Mouse (Mus musculus): ENCODE results near the gene Wdsub1.
A peak's percentile ranks its signal among the peaks of the same experiment; 100 is the strongest.
"Not testable (repeated sequence)": the region's sequence is repeated elsewhere in the genome, so short reads cannot be mapped to it uniquely, and the experiment has no call there.

Wdsub1 gene

DNA sequence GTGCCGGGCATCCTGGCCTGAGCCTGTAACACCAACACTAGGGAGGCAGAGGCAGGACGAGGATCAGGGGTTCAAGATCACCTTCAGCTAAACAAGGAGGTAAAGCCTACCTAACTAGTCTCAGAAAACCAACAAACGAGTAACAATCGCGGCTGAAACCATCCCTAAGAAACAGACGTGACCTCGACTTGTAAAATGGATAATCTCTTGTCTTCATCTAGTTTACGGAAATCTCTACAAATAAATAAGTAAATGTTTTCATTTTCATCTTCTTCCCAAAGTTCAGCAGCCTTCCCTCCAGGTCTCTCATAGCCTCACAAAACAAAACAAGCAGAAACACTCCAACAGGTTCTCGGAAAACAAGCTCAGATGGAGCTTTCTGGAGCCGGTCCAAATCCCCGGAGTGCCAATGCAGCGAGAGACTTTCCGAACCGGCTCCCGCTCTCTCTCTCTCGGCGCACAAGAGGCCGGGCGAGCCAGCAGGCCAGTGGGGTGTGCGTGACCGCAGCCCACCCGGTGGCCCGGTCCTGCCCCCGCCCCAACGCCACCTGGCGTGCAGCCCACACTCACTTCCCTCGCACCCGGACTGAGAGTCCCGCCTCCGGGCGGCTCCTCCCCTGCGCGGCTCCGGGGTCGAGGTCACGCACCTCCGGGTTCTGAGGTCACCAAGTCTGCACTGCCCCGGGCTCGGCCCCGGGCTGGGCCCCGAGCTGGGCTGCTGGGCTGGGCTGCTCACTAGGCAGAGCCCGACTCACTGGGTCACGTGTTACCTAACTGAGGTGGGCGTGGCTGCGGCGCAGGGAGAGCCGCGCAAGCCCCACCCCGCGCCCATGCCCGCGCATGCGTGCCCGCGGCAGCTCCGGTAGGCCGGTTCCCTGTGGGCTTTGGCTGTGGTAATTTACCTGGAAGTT, at the start of gene Wdsub1:
Gene Wdsub1, minus strand, starts transcription at position 761 of the 911 bp plus-strand sequence.
- ATAC-seq (ENCODE audit: low TSS enrichment) = peak; percentile 97

DNA sequence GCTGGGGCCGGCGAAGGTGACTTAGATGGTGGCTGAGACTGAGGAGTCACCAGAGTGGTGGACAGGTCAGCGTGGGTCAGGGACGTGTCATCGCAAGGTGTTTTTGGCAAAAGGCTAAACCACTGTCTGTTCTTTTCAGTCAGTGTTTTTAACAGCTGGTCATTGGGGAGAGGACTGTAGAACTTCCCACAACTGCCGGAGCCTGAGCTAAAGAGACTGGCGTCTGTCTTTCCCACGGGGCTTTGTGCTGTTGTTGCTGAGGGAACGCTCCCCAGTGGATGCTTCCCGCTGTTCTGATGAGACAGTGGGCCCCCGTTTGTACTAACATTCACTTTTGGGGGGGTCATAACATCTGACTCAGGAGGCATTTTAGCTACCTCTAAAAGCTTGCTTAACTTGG, 31.2 kb upstream of the Wdsub1 start:
- no peak for ATAC-seq (ENCODE audit: low TSS enrichment)

DNA sequence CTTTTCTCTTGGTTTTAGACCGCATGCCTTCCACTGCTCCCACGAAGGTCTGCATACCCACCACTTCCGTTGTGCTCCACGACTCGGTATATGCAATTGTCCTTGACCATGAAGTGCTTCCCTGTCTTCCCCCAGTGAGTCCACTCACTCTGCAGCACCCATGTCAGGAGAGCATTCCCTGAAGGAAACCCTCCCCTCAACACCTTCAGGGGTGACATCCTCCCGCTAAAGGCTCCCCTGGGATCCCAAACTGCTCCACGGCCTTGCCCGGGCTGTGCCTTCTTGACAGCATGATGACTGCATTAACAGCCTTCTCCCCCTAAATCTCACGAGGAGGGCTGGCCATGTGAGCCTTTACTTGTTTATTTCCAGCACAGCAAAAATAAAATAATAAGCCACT, 25.7 kb upstream of the Wdsub1 start:
- ATAC-seq (ENCODE audit: low TSS enrichment) = no peak

DNA sequence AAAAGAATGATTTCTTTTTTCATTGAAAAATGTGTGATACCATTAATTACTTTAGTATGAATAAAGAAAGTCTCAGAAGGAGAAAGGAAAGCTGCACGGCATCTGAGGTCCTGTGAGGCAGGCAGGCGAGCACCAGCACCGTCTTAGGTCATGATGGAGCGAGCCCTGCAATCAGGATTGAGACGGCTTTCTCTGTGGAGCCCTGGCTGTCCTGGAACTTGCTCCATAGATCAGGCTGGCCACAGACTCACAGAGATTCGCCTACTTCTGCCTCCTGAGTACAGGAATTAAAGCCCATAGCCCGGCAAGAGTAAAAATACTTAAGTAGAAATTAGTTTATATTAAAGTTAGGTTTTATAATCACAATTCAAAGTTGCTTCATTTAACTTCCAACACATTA, 21.6 kb upstream of the Wdsub1 start:
- ATAC-seq (ENCODE audit: low TSS enrichment) = no peak

DNA sequence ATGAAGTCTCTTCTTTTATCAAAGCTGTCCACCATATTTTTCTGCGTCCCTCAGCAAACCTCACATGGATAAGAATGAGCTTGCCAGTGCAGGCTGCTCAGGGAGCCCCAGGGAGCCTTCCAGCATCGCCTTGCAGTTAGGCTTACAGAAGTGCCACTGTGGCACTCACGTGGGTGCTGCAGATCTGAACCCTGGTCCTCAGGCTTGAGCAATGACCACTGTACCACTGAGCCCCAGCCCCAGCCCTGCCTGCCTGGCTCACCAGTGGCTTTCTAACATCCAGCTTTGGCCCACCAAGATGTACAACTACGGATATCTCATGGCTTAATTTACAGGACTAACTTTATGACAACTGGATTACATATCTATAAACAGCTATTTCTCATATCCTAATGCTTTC, 16.3 kb upstream of the Wdsub1 start:
- no peak for ATAC-seq (ENCODE audit: low TSS enrichment)

DNA sequence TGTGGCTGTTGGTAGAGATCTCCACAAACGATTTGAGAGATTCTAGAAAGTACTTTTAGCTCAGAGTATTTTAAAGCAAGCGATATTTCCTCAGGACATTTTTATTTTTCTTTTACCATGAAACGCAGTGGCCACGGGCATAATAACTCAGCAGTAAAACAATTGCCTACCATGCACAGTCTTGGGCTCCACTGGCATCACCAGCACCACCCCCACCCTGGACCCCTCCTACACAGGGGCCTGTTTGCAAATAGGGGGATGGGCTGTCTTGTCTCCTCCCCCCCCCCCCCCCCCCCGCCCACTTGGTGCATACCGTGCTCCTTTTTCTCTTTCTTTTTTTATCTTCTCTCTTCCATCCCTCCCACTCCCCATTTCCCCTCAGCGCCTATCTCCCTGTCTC, 15.7 kb upstream of the Wdsub1 start:
- ATAC-seq (ENCODE audit: low TSS enrichment) = no peak

DNA sequence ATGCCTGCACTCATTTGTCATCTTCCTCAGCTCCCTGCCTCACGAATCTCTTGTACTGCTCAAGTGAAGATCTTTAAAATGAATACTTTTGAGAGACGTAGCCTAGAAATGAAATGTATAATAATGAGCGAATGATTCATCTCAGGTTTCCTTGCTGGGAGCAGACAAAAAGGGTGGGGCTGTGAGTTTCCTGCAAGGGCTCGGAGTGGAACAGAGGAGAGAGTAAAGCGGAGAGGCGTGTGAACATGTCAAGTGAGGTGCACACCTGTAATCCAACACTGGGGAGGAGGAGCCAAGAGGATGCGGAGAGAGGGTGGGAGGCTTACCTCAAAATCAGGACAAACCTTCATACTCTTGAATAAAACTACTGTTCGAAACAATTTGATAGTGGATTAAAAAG, 14.4 kb upstream of the Wdsub1 start:
- ATAC-seq (ENCODE audit: low TSS enrichment) = peak; percentile 48; the same call in 1 of the 2 replicates

DNA sequence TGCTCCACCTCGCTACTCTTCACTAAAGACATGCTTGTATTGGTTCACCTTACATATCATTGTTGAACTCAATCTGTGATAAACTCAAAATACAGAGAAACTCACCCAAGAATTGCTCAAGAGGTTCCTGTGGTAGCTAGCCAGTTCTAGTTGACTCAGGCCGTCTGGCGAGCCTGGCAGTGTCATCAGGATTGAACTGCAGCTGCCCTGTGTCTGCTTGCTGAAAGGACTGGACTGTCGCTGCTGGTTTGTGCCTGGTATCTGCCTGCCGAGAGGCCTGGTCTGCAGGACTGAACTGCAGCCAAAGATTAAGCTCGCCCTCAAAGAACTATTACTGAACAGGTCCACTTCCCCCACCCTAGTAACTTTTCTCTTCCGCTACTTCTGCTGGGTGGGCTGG, 14.0 kb upstream of the Wdsub1 start:
- ATAC-seq (ENCODE audit: low TSS enrichment) = no peak

DNA sequence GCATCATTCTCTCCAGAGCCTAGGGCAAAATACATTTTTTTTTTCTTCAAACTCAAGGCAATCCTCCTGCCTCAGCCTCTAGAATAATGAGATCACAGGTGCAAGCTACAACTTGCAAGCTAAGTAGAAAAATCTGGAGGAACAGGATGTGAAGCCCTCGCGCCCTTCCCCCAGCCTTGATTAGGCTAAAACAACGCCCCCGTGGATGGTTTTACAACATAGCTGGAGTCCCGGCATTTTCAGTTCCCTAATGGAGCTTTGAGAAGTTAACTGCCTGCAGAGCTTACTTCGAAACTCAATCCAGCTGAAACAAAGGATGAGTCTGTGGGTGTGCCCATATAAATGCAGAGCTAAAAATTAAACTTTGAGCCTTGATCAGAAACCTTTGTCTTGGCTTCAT, 7.3 kb upstream of the Wdsub1 start:
- ATAC-seq (ENCODE audit: low TSS enrichment) = no peak

DNA sequence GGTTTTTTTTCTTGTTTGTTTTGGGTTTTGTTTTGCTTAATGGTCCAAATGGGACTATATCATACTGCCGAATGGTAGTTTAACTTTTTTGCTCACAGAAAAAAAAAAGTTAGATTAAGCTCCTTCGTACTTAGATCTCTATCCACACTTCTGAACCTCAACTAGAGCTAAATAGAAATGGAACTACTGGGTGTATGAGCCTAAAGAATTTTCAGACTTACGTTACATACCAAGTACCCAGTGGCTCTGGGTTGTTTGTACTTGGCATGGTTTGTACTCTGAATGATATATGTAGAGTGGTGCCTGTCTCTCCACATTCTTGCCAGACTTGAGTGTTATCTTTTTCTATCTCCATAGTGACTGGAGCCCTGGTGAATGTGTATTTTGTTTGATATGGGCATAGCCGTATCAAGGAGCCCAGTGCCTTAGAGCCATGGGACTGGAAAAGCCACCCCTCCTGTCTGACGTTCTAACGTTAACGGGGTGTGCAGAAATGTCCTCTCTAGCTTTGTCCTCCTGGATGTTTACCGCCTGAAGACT, 421 bp upstream of the Wdsub1 start:
- ATAC-seq (ENCODE audit: low TSS enrichment) = peak; percentile 50

DNA sequence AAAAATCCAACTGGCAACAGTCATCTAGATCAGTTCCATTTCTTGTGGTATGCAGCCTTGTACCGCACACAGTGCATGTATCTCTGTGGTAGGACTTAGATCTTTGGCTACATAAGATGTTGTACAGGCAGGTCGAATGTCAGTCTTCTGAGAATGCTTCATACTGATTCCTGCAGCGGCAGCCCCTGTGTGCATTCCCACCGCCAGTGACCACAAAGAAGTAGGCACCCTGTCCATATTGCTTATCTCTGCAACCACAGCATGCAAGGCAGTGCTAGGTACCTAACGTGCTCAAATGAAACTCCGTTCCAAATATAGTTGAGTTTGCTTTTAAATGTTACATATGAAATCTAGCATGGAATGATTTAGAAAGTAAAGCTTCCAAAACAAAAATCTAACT, 987 bp downstream of the Wdsub1 start:
- no peak for ATAC-seq (ENCODE audit: low TSS enrichment)

DNA sequence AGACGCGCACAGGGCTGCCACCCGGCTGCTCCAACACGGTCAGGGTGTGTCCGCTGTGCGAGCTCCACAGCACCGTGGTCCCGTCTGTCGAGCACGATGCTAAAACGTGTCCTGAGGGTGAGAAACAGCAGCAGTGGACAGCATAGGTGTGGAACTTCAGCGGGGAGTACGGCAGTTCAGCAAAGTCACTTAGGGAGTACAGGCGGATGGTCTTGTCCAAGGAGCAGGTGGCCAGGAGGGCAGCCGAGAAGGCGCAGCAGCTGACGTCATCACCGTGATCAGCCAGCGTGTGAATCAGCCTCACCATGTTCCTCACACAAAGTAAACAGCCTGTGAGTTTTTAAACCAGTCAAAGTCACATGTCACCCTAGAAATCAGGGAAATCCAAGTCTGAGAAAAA, 4.2 kb downstream of the Wdsub1 start:
- no peak for ATAC-seq (ENCODE audit: low TSS enrichment)

DNA sequence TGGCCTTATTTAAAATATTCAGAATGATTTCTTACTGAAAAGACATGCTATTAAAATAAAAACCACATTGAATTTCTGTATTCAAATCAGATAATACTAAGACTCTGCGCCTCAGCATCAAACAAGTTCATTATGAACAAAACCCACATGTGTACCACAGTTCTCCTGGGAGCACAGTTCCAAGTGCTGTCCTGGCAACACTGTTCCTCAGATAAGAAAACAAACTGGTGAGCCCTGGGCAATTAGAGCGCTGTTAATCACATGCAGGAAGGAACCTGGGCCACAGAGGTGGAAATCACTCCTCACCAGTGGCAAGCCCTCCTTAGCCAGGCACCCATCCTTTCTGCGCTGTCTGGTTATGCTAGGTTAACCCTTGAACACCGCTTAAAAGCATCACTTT, 5.1 kb downstream of the Wdsub1 start:
- no peak for ATAC-seq (ENCODE audit: low TSS enrichment)

DNA sequence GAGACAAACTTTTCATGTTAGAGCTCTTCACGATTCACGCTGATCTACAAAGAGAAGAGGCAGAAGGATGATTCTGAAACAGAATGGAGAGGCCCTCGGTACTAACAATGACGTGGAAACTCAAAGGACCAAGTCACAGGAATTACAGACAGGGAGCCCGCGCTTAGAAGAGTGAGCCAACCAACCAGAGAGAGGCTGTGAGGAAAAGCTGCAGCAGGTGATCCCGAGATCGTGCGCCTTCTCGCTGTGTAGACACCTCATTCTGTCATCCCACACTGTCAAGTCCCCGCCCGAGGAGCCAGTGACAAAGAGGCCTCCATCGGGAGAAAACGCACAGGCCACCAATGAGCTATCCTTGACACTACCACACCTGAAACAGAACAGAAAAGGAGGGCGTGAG, 5.9 kb downstream of the Wdsub1 start:
- no peak for ATAC-seq (ENCODE audit: low TSS enrichment)

DNA sequence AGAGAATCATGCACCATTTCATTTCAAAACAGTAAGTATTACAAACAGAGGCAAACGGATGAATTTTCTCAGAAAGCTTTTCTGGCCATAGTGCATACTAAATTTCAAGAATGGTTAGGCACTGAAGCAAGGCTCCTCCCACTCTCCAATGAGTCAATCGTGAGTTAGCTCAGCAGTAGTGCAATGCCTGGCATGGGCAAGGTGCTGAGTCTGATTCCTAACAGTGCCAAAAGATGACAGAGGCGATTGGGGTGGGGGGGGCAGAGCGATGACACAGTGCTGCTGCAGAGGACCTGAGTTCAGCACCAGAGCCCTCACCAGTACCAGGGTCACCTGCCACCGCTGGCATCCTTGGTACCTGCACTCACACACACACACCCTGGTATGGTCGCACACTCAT, 11.9 kb downstream of the Wdsub1 start:
- ATAC-seq (ENCODE audit: low TSS enrichment) = peak; percentile 84

DNA sequence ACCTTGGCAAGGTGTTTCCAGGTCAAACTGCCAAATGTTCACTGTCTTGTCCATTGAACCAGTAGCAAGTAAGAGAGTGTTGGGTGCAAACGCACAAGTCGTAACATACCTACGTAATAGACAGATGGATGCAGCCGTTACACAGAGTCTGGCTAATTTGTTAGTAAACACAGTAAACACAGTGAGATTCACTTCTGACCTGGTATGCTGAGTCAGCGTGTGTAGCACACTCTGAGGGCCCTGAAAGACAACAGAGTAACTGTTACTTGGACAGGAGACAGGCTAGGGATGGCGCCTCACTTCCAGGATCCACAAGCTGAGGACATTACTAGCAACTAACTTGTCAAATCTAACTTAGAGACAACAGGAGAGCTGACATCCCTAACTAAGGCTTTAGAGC, 19.8 kb downstream of the Wdsub1 start:
- ATAC-seq (ENCODE audit: low TSS enrichment) = no peak

DNA sequence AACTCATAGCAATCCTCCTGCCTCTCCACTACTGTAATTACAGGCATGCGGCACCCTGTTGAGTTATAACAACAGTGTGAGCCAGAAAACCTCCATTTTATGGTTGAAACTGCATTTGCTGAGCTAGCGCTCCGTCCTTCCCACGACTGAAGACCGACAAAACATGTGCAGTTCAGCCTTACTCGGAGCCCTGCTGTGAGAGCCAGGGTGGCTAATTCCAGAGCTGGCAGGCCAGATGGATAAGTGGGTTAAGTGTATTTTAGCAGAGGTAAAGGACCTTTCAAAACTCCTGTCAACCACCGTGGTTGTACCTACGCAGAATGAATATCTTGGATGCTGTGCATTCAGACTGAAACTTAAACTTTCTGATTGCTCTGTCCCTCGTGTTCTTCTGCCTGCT, 28.0 kb downstream of the Wdsub1 start:
- ATAC-seq (ENCODE audit: low TSS enrichment) = peak; percentile 82

DNA sequence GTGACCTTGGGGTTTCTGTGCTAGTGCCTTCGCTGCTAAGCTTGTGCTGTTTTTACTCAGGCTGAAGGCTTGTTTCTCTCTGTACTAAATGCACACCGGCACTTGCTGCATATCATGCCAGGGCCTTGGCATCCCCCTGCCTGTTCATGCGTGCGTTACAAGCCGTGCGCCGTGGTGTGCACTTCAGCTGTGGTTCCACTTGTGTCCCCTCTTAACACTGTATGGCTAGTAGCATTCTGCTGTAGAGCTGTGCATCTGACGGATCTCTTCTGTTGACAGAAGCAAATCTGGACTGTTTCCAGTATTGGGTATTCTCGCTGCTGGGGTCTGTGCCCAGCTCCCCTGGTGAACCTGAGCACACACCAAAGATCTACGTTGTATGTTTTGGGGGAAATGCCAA, 28.8 kb downstream of the Wdsub1 start:
- no peak for ATAC-seq (ENCODE audit: low TSS enrichment)

DNA sequence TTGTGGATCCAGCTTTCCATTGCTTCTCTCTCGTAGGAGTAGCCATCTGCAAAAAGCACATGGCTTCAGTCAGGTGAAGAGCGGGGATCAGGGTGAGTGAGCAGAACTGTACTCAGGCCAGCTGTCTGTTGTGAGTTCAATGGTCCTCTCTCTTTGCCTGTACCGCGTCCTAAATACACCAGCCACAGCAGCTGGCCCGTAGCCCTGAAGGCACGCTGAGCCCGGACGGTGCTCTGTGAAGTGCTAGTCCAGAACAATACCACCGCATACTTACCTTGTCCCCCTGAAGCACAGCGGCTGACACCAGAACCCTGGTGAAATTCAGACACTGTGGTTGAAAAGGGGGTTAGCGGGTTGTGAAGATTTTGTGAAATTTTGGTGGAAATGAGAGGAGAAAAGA, 29.5 kb downstream of the Wdsub1 start:
- no peak for ATAC-seq (ENCODE audit: low TSS enrichment)

DNA sequence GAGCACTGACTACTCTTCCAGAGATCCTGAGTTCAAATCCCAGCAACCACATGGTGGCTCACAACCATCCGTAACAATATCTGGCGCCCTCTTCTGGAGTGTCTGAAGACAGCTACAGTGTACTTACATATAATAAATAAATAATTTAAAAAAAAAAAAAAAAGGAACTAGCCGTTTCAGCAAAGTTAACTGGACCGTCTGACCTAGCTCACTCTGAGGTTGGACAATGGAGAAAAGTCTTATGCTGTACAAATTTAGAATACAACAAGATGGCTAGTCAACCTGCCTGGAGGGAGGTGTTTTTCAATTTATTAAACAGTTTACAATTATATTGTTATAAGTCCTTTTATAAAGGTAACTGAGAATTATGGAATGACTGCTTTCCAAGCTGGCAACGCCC, 30.5 kb downstream of the Wdsub1 start:
- ATAC-seq (ENCODE audit: low TSS enrichment) = not testable (repeated sequence)

DNA sequence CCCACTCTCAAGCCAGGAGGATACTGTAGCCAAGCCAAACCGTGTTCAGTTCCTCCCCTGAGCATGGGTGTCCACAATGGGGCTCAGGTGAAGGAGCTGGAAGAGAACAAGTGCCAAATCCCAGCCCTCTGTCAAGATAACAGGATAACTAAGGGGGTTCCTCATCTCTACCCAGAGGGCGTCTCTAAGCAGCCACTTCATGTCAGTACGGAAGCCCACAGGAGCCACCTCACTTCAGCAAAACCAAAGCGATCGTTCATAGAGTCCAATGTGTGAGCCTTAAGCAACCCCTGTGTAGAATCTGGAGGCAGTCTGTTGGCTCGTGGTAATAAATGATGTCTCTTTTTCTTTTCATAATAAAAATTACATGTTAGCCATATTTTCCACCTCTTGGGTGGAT, 38.5 kb downstream of the Wdsub1 start:
- no peak for ATAC-seq (ENCODE audit: low TSS enrichment)

DNA sequence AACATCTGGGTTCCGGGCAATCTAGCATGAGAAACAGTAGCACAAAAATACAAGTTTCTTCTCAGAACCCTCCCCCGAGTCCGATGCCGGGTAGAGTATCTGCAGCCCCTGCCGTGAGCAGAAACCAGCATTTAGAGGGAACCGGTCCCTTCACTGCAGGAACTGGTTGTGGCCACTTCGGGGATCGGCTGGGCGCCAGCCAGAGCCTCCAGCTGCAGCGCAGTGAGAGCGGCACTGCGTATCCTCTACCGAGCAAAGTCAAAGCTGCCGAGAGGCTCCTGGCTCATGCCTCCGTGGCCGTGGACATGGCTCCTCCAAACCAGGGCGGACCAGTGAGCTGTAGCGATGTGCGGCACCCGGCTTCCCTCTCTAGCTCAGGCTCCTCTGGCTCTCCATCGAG, 39.2 kb downstream of the Wdsub1 start:
- no peak for ATAC-seq (ENCODE audit: low TSS enrichment)

DNA sequence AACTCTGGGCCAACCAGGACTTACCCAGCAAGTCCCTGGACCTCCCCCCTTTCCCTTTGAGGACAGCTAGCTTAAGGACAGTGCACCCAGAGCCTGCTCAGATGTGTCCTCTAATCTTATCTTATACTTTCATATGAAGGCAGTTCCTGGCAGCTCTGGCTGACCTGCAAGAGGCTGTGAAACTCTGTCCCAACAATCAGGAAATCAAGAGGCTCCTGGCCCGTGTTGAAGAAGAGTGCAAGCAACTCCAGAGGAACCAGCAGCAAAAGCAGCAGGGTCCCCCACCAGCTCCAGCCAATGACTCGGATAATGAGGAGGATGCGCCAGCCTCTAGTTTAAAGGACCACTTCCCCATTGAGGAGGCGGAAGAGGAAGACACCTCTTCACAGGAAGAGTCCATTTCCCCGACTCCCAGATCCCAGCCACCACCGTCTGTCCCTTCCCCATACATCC, 39.8 kb downstream of the Wdsub1 start:
- no peak for ATAC-seq (ENCODE audit: low TSS enrichment)

DNA sequence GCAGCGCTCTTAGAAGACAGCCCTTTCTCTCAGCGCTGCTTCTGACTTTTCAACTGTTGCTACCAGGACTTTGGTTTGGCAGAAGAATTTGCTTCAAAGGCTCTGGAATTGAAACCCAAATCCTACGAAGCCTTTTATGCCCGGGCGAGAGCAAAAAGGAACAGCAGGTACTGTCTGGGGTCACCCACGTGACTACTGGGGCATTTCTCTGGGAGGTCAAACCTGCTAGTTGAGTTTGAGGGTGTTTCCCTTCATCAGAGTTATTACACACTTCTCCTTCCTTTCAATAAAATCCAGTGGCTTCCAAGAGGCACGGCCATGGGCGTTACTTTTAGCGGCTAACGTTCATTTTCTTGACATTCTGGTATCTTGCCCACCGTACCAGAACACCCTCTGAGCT, 40.4 kb downstream of the Wdsub1 start:
- no peak for ATAC-seq (ENCODE audit: low TSS enrichment)

Measured in frontal cortex, adult (tissue).